Mouse (Mus musculus) embryonic fibroblast, embryonic 13.5 days (primary cell): Measurements from ENCODE around the gene Mrpl48. TPM values are rescaled to one million over a fixed set of nuclear protein-coding genes. Genes with fewer than 3 reads are reported as not detected.
"Not testable (repeated sequence)": the region's sequence is repeated elsewhere in the genome, so short reads cannot be mapped to it uniquely, and the experiment has no call there.

Source experiments
- H3K27ac ChIP-seq: 2 replicates; pipeline ENCODE4 v1.5.1; 2012; ENCODE audit warnings: low read length, control low read depth, inconsistent platforms; ENCODE audit not compliant: insufficient read depth
- H3K4me1 ChIP-seq: 2 replicates; pipeline ENCODE4 v1.6.1; 2011; ENCODE audit warnings: low read length; ENCODE audit not compliant: control insufficient read depth, insufficient read depth
- H3K4me3 ChIP-seq: 2 replicates; pipeline ENCODE4 v1.5.1; 2011; ENCODE audit warnings: mild to moderate bottlenecking, control low read depth, low read length; ENCODE audit not compliant: insufficient read depth
- CTCF ChIP-seq: IDR thresholded peaks from 2 replicates; pipeline ENCODE4 v1.5.1; 2011; ENCODE audit warnings: mild to moderate bottlenecking, control low read depth, low read length, moderate library complexity, borderline replicate concordance; ENCODE audit not compliant: insufficient read depth
- POLR2A ChIP-seq: IDR thresholded peaks from 2 replicates; pipeline ENCODE4 v1.6.1; 2011; ENCODE audit warnings: low read depth, mild to moderate bottlenecking, control low read depth, low read length, moderate library complexity
- polyA plus RNA-seq: library from polyadenylated mRNA; stranded (reverse); fragments of >200 nt; gene quantifications from 2 replicates; pipeline ENCODE4 v1.2.4, GENCODE M21; 2011; ENCODE audit warnings: low read depth; ENCODE audit not compliant: missing spikeins, insufficient read length

Gene Mrpl48
- polyA plus RNA-seq, 1 experiment: 40.9 TPM

- TF ChIP-seq POLR2A: no peak
- TF ChIP-seq CTCF: no peak
- H3K27ac ChIP-seq: peak overlapping the region; percentile 86
- peak overlapping the region; percentile 41; the same call in 1 of the 2 replicates for H3K4me3 ChIP-seq
- no peaks in the 10 kb centered on the region for H3K4me1 ChIP-seq
Observed at GRCm38 (mm10) chr7:100590504-100590844, 17.6 kb downstream of the Mrpl48 start.

- Histone ChIP-seq H3K4me3 (no peak overlapping the region), H3K4me1 (no peaks in the 10 kb centered on the region), H3K27ac (peak overlapping the region; percentile 57; the same call in 1 of the 2 replicates)
- TF ChIP-seq CTCF (no peak), POLR2A (no peak)
Observed at GRCm38 (mm10) chr7:100589816-100590215, 18.3 kb downstream of the Mrpl48 start.

DNA sequence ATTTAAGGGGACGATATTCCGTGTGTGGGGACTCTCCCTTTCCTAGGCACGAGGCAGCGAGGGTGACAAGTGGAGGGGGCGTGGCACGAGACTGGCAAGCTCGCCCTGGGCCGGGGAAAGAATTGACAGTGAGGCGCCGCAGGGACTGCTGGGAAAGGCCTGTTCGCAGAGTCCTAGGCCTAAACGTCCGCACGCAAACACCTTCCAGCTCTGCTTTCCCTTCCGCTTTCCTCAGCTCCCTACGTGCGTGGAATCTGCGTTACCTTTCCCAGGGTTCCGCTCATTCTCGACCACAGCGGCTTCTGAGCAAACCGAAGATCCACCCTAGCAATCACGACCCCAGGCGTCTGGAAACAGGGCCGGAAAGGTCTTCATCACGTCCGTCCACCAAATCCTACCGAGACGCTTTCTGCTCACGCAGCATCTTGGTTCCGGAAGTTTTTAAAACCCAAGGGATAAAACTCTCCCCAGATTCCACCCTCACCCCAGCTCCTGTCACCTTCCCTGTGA is 25.3 kb downstream of the Mrpl48 start:
- Histone ChIP-seq H3K4me3 (peak overlapping the region; percentile 66), H3K27ac (peak overlapping the region; percentile 71)
- peak; percentile 43 for TF ChIP-seq POLR2A
- no peak for TF ChIP-seq CTCF

GRCm38 (mm10) chr7:100582235-100582634 is 25.9 kb downstream of the Mrpl48 start:
- Histone ChIP-seq H3K4me3 (peak overlapping the region; percentile 66), H3K27ac (no peak overlapping the region), H3K4me1 (no peaks in the 10 kb centered on the region)
- no peak for TF ChIP-seq POLR2A
- TF ChIP-seq CTCF: no peak

More for the DNA sequence above, 25.3 kb downstream of the Mrpl48 start:
- H3K4me1 ChIP-seq: no peaks in the 10 kb centered on the region

GRCm38 (mm10) chr7:100578794-100579193 is 29.3 kb downstream of the Mrpl48 start:
- Histone ChIP-seq H3K4me1 (no peaks in the 10 kb centered on the region), H3K4me3 (no peak overlapping the region), H3K27ac (no peak overlapping the region)
- TF ChIP-seq CTCF (no peak), POLR2A (no peak)

DNA sequence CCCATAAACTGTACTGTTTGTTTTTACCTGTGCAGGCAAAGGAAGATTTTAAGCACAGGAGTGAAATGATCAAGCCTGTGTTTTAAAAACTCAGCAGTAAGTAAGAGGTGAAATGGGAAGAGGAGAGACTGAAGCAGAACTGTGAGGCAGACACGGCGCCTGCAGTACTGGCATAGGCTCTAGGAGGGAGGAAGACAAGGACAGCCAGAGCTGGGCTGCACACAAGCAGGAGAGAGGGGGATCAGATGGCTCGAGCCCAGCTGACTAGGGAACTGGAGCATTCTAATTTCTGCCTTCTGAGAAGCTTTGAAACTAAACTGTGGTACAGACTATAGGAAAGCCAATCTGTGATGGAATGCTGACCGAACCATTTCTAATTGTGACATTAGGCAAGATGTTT is 35.4 kb downstream of the Mrpl48 start:
- Histone ChIP-seq H3K4me1 (0 out of 2 replicates have a peak, but pooled peaks cover 3% of the 10 kb centered on the region), H3K27ac (no peak overlapping the region), H3K4me3 (no peak overlapping the region)
- no peak for TF ChIP-seq POLR2A
- TF ChIP-seq CTCF: no peak

- TF ChIP-seq CTCF (no peak), POLR2A (no peak)
- H3K4me3 ChIP-seq: no peak overlapping the region
- H3K27ac ChIP-seq: no peak overlapping the region
- H3K4me1 ChIP-seq: 0 out of 2 replicates have a peak, but pooled peaks cover 3% of the 10 kb centered on the region
Observed at GRCm38 (mm10) chr7:100572061-100572460, 36.0 kb downstream of the Mrpl48 start.

DNA sequence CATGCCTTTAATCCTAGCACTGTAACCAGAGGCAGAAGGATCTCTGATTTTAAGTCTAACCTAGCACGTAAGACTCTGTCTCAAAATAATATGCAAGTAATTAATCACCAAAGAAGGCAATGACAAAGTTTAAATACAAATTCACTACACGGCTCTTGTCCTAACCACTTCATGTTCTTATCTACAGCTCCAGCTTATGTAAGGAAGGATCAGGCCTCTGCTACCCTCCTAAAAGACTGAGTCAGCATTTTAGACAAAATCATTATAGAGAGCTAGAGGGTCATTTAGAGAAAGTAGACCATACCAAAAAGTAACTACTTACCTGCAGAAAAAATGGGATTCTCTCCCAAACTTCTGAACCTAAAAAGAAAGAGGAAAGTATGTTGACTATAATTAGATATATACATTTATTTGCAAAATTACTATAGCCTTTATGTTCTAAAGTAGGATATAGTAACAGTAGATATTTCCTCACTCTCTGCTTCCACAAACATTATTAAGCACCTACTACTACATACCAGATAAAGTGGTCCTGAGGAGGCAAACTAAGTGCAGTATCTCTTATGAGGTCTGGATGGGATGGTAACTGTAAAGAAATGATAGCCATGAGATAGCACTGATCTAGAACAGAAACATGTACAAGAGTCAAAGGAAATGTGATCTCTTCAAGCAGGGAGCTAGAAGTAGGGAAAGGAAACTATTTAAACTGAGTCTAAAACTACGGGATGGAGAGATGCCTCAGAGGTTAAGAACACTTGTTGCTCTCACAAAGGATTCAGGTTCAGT is 37.0 kb downstream of the Mrpl48 start:
- H3K4me3 ChIP-seq: no peak overlapping the region
- TF ChIP-seq POLR2A (no peak), CTCF (no peak)
- 0 out of 2 replicates have a peak, but pooled peaks cover 3% of the 10 kb centered on the region for H3K4me1 ChIP-seq
- no peak overlapping the region for H3K27ac ChIP-seq

DNA sequence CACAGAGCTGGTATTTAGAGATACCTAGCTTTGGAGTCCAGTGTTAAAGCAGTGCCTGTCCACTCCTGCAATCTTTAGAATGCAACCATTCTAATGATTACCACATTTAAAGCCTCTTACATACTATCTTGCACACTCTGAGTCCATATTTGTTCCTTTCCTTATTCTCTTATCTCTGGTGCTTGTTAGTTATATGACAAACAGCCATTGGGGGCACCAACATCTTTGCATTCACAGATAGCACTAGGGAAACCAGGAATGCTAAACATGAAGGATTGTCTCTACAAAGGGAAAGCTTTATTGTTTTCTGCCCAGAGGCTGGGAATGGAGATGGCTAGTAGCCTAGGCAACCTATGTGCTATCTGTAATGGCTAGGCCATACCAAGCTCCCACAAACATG is 38.2 kb downstream of the Mrpl48 start:
- Histone ChIP-seq H3K4me1 (0 out of 2 replicates have a peak, but pooled peaks cover 3% of the 10 kb centered on the region), H3K4me3 (no peak overlapping the region), H3K27ac (no peak overlapping the region)
- no peak for TF ChIP-seq POLR2A
- TF ChIP-seq CTCF: no peak

GRCm38 (mm10) chr7:100567238-100567637 is 40.9 kb downstream of the Mrpl48 start:
- not testable (repeated sequence) for H3K27ac ChIP-seq, H3K4me3 ChIP-seq

More at GRCm38 (mm10) chr7:100567238-100567637, 40.9 kb downstream of the Mrpl48 start:
- H3K4me1 ChIP-seq: not testable (repeated sequence)
